20 mouse cellular contexts compared by ENCODE assay signal in the genomic region with DNA sequence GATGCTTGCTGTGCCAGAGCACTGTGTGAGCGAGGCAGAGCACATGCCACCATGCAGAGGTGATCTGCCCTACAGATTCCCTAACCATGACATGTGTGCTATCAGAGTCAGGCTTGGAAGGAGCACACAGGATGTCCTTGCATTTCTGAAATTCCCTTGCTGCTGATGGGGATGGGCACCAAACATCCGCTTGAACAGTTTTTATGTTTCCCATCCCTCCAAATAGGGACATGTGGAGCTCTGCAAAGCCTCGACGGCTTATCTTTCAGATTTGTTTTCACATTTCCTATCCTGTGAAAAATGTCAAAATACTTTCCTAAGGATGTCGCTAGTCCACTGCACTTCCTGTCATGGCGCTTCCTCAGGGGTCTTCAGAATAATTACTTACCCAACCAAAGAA. TPM values are rescaled to one million over a fixed set of nuclear protein-coding genes. Genes with fewer than 3 reads are reported as not detected.
A peak's percentile ranks its signal among the peaks of the same experiment; 100 is the strongest.
DNase-seq lines count a peak whose midpoint lies in the region; ATAC-seq and TF ChIP-seq lines count a peak whose summit lies in the region.
"Had no signal": no experiment of that assay in that cellular context is flagged by ENCODE, and none has a peak within 500 bp of the region (broad histone marks: within the 10 kb centered on the region; RNA-seq: fewer than 3 reads in every experiment).

No protein-coding gene starts in this region.

- peak; percentile 59; the same call in 1 of the 2 replicates for TF ChIP-seq EP300 in lung, postnatal 0 days (IDR thresholded peaks at IDR 0.05)
- peak; percentile 57; the same call in 1 of the 2 replicates for TF ChIP-seq EP300 in liver, postnatal 0 days (IDR thresholded peaks at IDR 0.05; ENCODE audit: low read depth)

- ATAC-seq in heart, embryonic 11.5 days (replicated peaks; ENCODE audit: insufficient number of reproducible peaks, low FRiP score, low TSS enrichment): no peak
- ATAC-seq in kidney, embryonic 15.5 days (replicated peaks; ENCODE audit: low FRiP score): no peak
- no peak for ATAC-seq in lung, postnatal 0 days
- ATAC-seq in liver, postnatal 0 days: no peak
- ATAC-seq in frontal cortex, adult (ENCODE audit: low TSS enrichment): no peak
- ATAC-seq: forebrain, embryonic 15.5 days; hindbrain, embryonic 16.5 days; intestine, postnatal 0 days; midbrain, embryonic 15.5 days had no signal

- H3K4me1 ChIP-seq in heart, embryonic 11.5 days (ENCODE audit: control insufficient read depth, insufficient read depth, low read length): peaks cover 57% of the 10 kb centered on the region
- peaks cover 65% of the 10 kb centered on the region for H3K4me1 ChIP-seq in kidney, embryonic 15.5 days
- H3K4me1 ChIP-seq in lung, postnatal 0 days (ENCODE audit: insufficient read depth, low read depth, low read length): peaks cover 50% of the 10 kb centered on the region
- peaks cover 60% of the 10 kb centered on the region for H3K4me1 ChIP-seq in lung, adult 2 months (ENCODE audit: control insufficient read depth, insufficient read depth, low read length)
- H3K4me1 ChIP-seq in liver, postnatal 0 days (ENCODE audit: insufficient read depth): peaks cover 6% of the 10 kb centered on the region
- H3K4me1 ChIP-seq: forebrain, embryonic 15.5 days; midbrain, embryonic 15.5 days had no signal

- peak overlapping the region; percentile 64 for H3K27ac ChIP-seq in heart, embryonic 11.5 days (ENCODE audit: low read depth, low read length)
- peak overlapping the region; percentile 43 for H3K27ac ChIP-seq in kidney, embryonic 15.5 days
- H3K27ac ChIP-seq in lung, postnatal 0 days (ENCODE audit: low read length): peak overlapping the region; percentile 66
- no peak overlapping the region for H3K27ac ChIP-seq in liver, postnatal 0 days (ENCODE audit: low read depth)
- H3K27ac ChIP-seq: forebrain, embryonic 15.5 days; liver, embryonic 14.5 days; midbrain, embryonic 15.5 days had no signal

- H3K9me3 ChIP-seq in heart, embryonic 11.5 days (replicated peaks; ENCODE audit: control insufficient read depth, low read length): no peaks in the 10 kb centered on the region
- no peaks in the 10 kb centered on the region for H3K9me3 ChIP-seq in kidney, embryonic 15.5 days (replicated peaks)
- H3K9me3 ChIP-seq in lung, postnatal 0 days (ENCODE audit: low read length): no peaks in the 10 kb centered on the region
- no peaks in the 10 kb centered on the region for H3K9me3 ChIP-seq in liver, postnatal 0 days (ENCODE audit: low read length)
- H3K9me3 ChIP-seq: forebrain, embryonic 15.5 days; midbrain, embryonic 15.5 days had no signal

- no peak overlapping the region for H3K9ac ChIP-seq in heart, embryonic 11.5 days (ENCODE audit: low read depth, low read length)
- H3K9ac ChIP-seq in kidney, embryonic 15.5 days: no peak overlapping the region
- no peak overlapping the region for H3K9ac ChIP-seq in lung, postnatal 0 days (replicated peaks; ENCODE audit: low read depth)
- H3K9ac ChIP-seq in liver, postnatal 0 days (replicated peaks): no peak overlapping the region
- H3K9ac ChIP-seq: forebrain, embryonic 15.5 days; liver, embryonic 14.5 days; midbrain, embryonic 15.5 days had no signal

- H3K4me3 ChIP-seq in heart, embryonic 11.5 days (ENCODE audit: low read depth, low read length): no peak overlapping the region
- H3K4me3 ChIP-seq in kidney, embryonic 15.5 days (replicated peaks): no peak overlapping the region
- no peak overlapping the region for H3K4me3 ChIP-seq in lung, postnatal 0 days (ENCODE audit: low read depth, low read length)
- no peak overlapping the region for H3K4me3 ChIP-seq in lung, adult 2 months (replicated peaks; ENCODE audit: extremely low read depth, low read depth, low read length)
- H3K4me3 ChIP-seq in liver, postnatal 0 days (ENCODE audit: low read depth, low read length): no peak overlapping the region
- H3K4me3 ChIP-seq: forebrain, embryonic 15.5 days; megakaryocyte, embryonic 14.5 days; midbrain, embryonic 15.5 days had no signal

- no peaks in the 10 kb centered on the region for H3K36me3 ChIP-seq in heart, embryonic 11.5 days (ENCODE audit: control insufficient read depth, insufficient read depth, low read length)
- peaks cover 15% of the 10 kb centered on the region for H3K36me3 ChIP-seq in kidney, embryonic 15.5 days
- H3K36me3 ChIP-seq in lung, postnatal 0 days (ENCODE audit: insufficient read depth, low read length): no peaks in the 10 kb centered on the region; the same call in 1 of the 2 replicates
- no peaks in the 10 kb centered on the region for H3K36me3 ChIP-seq in liver, postnatal 0 days (replicated peaks; ENCODE audit: insufficient read depth, low read length)
- H3K36me3 ChIP-seq: forebrain, embryonic 15.5 days; midbrain, embryonic 15.5 days had no signal

- no peaks in the 10 kb centered on the region for H3K27me3 ChIP-seq in heart, embryonic 11.5 days (ENCODE audit: control insufficient read depth, insufficient read depth, low read length)
- no peaks in the 10 kb centered on the region for H3K27me3 ChIP-seq in kidney, embryonic 15.5 days
- H3K27me3 ChIP-seq in lung, postnatal 0 days (replicated peaks; ENCODE audit: insufficient read depth, low read length): no peaks in the 10 kb centered on the region
- no peaks in the 10 kb centered on the region for H3K27me3 ChIP-seq in liver, postnatal 0 days (ENCODE audit: insufficient read depth, low read length)
- H3K27me3 ChIP-seq: forebrain, embryonic 15.5 days; midbrain, embryonic 15.5 days had no signal

- 53% methylated on average over 6 of the region's 6 CpGs for WGBS in heart, embryonic 11.5 days (ENCODE audit: insufficient replicate concordance)
- WGBS in kidney, embryonic 15.5 days: 63% methylated on average over 6 of the region's 6 CpGs
- 52% methylated on average over 6 of the region's 6 CpGs for whole genome bisulfite sequencing in lung, postnatal 0 days
- WGBS in lung, adult 2 months: 46% methylated on average over 6 of the region's 6 CpGs
- WGBS in liver, postnatal 0 days (ENCODE audit: insufficient replicate concordance): 52% methylated on average over 6 of the region's 6 CpGs

- no peak for DNase-seq in heart, postnatal 4 days
- DNase-seq in kidney, postnatal 10 days: no peak
- DNase-seq in lung, postnatal 0 days (ENCODE audit: low spot score): peak; percentile 33
- no peak for DNase-seq in lung, adult 2 months
- DNase-seq in liver, postnatal 0 days: no peak
- DNase-seq: adrenal gland, postnatal 10 days; cerebellum, adult 11-12 months; cerebellum, postnatal 25 days; layer of hippocampus, postnatal 36 days; thymus, postnatal 36 days had no signal

- H3K4me2 ChIP-seq in heart, embryonic 11.5 days: no peak overlapping the region
- no peak overlapping the region for H3K4me2 ChIP-seq in kidney, embryonic 15.5 days
- H3K4me2 ChIP-seq in lung, postnatal 0 days (replicated peaks; ENCODE audit: low read depth, low read length): no peak overlapping the region
- no peak overlapping the region for H3K4me2 ChIP-seq in liver, postnatal 0 days (ENCODE audit: low read depth, low read length)
- H3K4me2 ChIP-seq: forebrain, embryonic 15.5 days; midbrain, embryonic 15.5 days had no signal

- no peak for TF ChIP-seq POLR2A in lung, adult 2 months (IDR thresholded peaks at IDR 0.05; ENCODE audit: borderline replicate concordance, extremely low read depth, low read depth, low read length)

- no peak for TF ChIP-seq CTCF in lung, postnatal 0 days (IDR thresholded peaks at IDR 0.05)
- TF ChIP-seq CTCF in lung, adult 2 months (IDR thresholded peaks at IDR 0.05; ENCODE audit: insufficient read depth, low read length): no peak
- TF ChIP-seq CTCF in liver, postnatal 0 days (IDR thresholded peaks at IDR 0.05; ENCODE audit: low read depth): no peak

RNA-seq across cellular contexts. Expression of a gene that starts 40.4 kb away (rescaled TPM):
- polyA plus RNA-seq in heart, embryonic 11.5 days (2014; fragmentation: Nextera tagmentation; extraction: Ambion mirVana): 40.6 and 51.0 TPM in 2 replicates
- total RNA-seq in heart, postnatal 4 days (2021): 100 to 1,000 TPM; 558 to 588 TPM
- 108 and 116 TPM in 2 replicates for polyA plus RNA-seq in kidney, embryonic 15.5 days (2015; fragmentation: Nextera tagmentation; extraction: Ambion mirVana)
- polyA plus RNA-seq in lung, postnatal 0 days (2015; fragmentation: Nextera tagmentation; extraction: Ambion mirVana): 183 and 189 TPM in 2 replicates
- polyA plus RNA-seq in lung, adult 2 months (2012; rRNA removed): 219 and 237 TPM in 2 replicates
- 8.0 and 9.7 TPM in 2 replicates for polyA plus RNA-seq in liver, postnatal 0 days (2015; fragmentation: Nextera tagmentation; extraction: Ambion mirVana)
- total RNA-seq: neutrophil, adult 5-6 weeks had no signal

RNA-seq across cellular contexts. Expression of a gene that starts 40.4 kb away (rescaled TPM):
- 150 and 187 TPM in 2 replicates for polyA plus RNA-seq in heart, embryonic 11.5 days (2014; fragmentation: Nextera tagmentation; extraction: Ambion mirVana)
- total RNA-seq in heart, postnatal 4 days (2021): 1,000 to 10,000 TPM; 1,026 to 1,084 TPM
- polyA plus RNA-seq in kidney, embryonic 15.5 days (2015; fragmentation: Nextera tagmentation; extraction: Ambion mirVana): 297 and 335 TPM in 2 replicates
- polyA plus RNA-seq in lung, postnatal 0 days (2015; fragmentation: Nextera tagmentation; extraction: Ambion mirVana): 346 and 376 TPM in 2 replicates
- 556 and 580 TPM in 2 replicates for polyA plus RNA-seq in lung, adult 2 months (2012; rRNA removed)
- polyA plus RNA-seq in liver, postnatal 0 days (2015; fragmentation: Nextera tagmentation; extraction: Ambion mirVana): 15.8 and 22.6 TPM in 2 replicates
- total RNA-seq: neutrophil, adult 5-6 weeks had no signal
